Mouse (Mus musculus): ENCODE measurements around the gene Clcnkb.

DNA sequence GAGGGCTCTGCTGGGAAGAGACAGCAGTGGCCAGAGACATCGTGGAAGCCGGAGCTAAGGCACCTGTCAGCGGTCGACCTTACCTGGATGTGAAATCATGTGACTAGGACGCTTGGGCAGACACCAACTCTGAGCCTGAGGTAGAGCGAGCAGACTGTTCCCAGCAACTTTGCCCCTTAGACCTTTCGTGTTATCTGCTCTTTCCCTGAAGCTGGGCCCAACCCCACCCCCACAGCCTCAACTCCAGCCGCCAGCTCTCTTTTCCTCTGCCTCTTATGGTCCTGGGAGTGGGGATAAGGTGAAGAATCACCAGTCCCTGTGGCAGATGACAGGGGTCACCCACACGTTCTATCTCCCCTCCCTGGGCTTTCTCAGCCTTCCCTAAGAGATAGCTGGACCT lies 5.1 kb upstream of the Clcnkb start:
- TF ChIP-seq POLR2A (IDR thresholded peaks at IDR 0.05; ENCODE audit: low read depth, low read length): no peak
- TF ChIP-seq ZMIZ1 (IDR thresholded peaks at IDR 0.05; ENCODE audit: low read depth, low read length): no peak
- no peak for TF ChIP-seq TCF12 (IDR thresholded peaks at IDR 0.05; ENCODE audit: low read depth, low read length)
- no peak for TF ChIP-seq POLR2AphosphoS2 (IDR thresholded peaks at IDR 0.05; ENCODE audit: low read depth, low read length)
- no peak for TF ChIP-seq CTCF (conservative IDR thresholded peaks at IDR 0.05 in 1 of 2, IDR thresholded peaks at IDR 0.05 in 1 of 2; ENCODE audit: low read depth in 2 of 2, low read length in 2 of 2)
- TF ChIP-seq SIN3A (IDR thresholded peaks at IDR 0.05; ENCODE audit: low read length): no peak
- no peak for TF ChIP-seq MXI1 (IDR thresholded peaks at IDR 0.05; ENCODE audit: low read depth, low read length)
- TF ChIP-seq KAT2A (IDR thresholded peaks at IDR 0.05; ENCODE audit: insufficient replicate concordance, low read length): no peak
- no peak for TF ChIP-seq GABPA (IDR thresholded peaks at IDR 0.05; ENCODE audit: insufficient replicate concordance, low read depth, low read length)
- TF ChIP-seq NELFE (IDR thresholded peaks at IDR 0.05; ENCODE audit: low read depth, low read length): no peak
- no peak for TF ChIP-seq HCFC1 (IDR thresholded peaks at IDR 0.05; ENCODE audit: low read depth, low read length)
- no peak for TF ChIP-seq MAZ (IDR thresholded peaks at IDR 0.05; ENCODE audit: low read depth, low read length)

Data from CH12.LX (cell line).